Mouse (Mus musculus): ENCODE results near the gene Arrdc3. TPM values are rescaled to one million over a fixed set of nuclear protein-coding genes. Genes with fewer than 3 reads are reported as not detected.

Gene Arrdc3
- 69.6 and 76.3 TPM in 2 replicates for polyA plus RNA-seq (2012; rRNA removed)

- Histone ChIP-seq H3K4me1 (ENCODE audit: control insufficient read depth, insufficient read depth, low read length) (peaks cover 6% of the 10 kb centered on the region), H3K4me3 (ENCODE audit: control insufficient read depth, low read depth, low read length) (peak within 1 kb of the TSS; percentile 83), H3K36me3 (ENCODE audit: control insufficient read depth, insufficient read depth, low read length) (no peaks in the 10 kb centered on the region), H3K27me3 (ENCODE audit: control insufficient read depth, insufficient read depth, low read length) (no peaks in the 10 kb centered on the region), H3K27ac (ENCODE audit: control insufficient read depth, insufficient read depth, low read depth, low read length) (peak within 1 kb of the TSS; percentile 75)
- TF ChIP-seq POLR2A (IDR thresholded peaks at IDR 0.05; ENCODE audit: control insufficient read depth, low read depth, low read length) (peak; percentile 95), CTCF (IDR thresholded peaks at IDR 0.05; ENCODE audit: control insufficient read depth, insufficient read depth, insufficient replicate concordance, low read depth, low read length) (no peak)
These were observed at the start of gene Arrdc3 for GRCm38 (mm10) chr13:80883190-80883589. TSS of gene Arrdc3 (plus strand) at chr13:80883384.

DNA sequence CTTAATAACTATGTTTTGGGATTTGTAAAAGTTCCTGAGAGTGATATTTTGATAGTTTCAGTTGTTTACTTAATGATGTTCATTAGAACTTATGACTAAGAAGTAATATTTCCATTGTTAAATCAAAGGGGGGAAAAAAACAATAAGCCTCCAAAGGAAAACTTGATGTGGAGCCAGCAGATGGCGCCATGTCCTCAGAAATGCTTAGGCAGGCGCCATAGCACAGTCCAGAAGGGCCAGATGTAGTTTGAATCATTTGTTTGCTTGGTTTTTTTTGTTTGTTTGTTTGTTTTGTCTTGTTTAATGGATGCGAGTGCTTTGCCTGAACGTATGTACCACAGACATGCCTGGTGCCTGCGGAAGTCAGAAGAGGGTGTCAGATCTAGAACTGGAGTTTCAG lies 21.0 kb upstream of the Arrdc3 start:
- no peaks in the 10 kb centered on the region for H3K36me3 ChIP-seq (ENCODE audit: control insufficient read depth, insufficient read depth, low read length)
- no peak overlapping the region for H3K27ac ChIP-seq (ENCODE audit: control insufficient read depth, insufficient read depth, low read depth, low read length)
- H3K4me3 ChIP-seq (ENCODE audit: control insufficient read depth, low read depth, low read length): no peak overlapping the region
- no peak for TF ChIP-seq POLR2A (IDR thresholded peaks at IDR 0.05; ENCODE audit: control insufficient read depth, low read depth, low read length)
- TF ChIP-seq CTCF (IDR thresholded peaks at IDR 0.05; ENCODE audit: control insufficient read depth, insufficient read depth, insufficient replicate concordance, low read depth, low read length): peak; percentile 49; the same call in 1 of the 2 replicates
- no peaks in the 10 kb centered on the region for H3K4me1 ChIP-seq (ENCODE audit: control insufficient read depth, insufficient read depth, low read length)
- no peaks in the 10 kb centered on the region for H3K27me3 ChIP-seq (ENCODE audit: control insufficient read depth, insufficient read depth, low read length)

GRCm38 (mm10) chr13:80864195-80864594 lies 19.0 kb upstream of the Arrdc3 start:
- TF ChIP-seq POLR2A (IDR thresholded peaks at IDR 0.05; ENCODE audit: control insufficient read depth, low read depth, low read length) (no peak), CTCF (IDR thresholded peaks at IDR 0.05; ENCODE audit: control insufficient read depth, insufficient read depth, insufficient replicate concordance, low read depth, low read length) (no peak)

GRCm38 (mm10) chr13:80875126-80875525 lies 8.1 kb upstream of the Arrdc3 start:
- H3K4me1 ChIP-seq (ENCODE audit: control insufficient read depth, insufficient read depth, low read length): no peaks in the 10 kb centered on the region
- H3K27me3 ChIP-seq (ENCODE audit: control insufficient read depth, insufficient read depth, low read length): no peaks in the 10 kb centered on the region
- no peaks in the 10 kb centered on the region for H3K36me3 ChIP-seq (ENCODE audit: control insufficient read depth, insufficient read depth, low read length)
- no peak for TF ChIP-seq POLR2A (IDR thresholded peaks at IDR 0.05; ENCODE audit: control insufficient read depth, low read depth, low read length)
- H3K4me3 ChIP-seq (ENCODE audit: control insufficient read depth, low read depth, low read length): no peak overlapping the region
- H3K27ac ChIP-seq (ENCODE audit: control insufficient read depth, insufficient read depth, low read depth, low read length): no peak overlapping the region

More at GRCm38 (mm10) chr13:80864195-80864594, 19.0 kb upstream of the Arrdc3 start:
- no peak overlapping the region for H3K4me3 ChIP-seq (ENCODE audit: control insufficient read depth, low read depth, low read length)
- no peak overlapping the region for H3K27ac ChIP-seq (ENCODE audit: control insufficient read depth, insufficient read depth, low read depth, low read length)
- H3K36me3 ChIP-seq (ENCODE audit: control insufficient read depth, insufficient read depth, low read length): no peaks in the 10 kb centered on the region
- H3K27me3 ChIP-seq (ENCODE audit: control insufficient read depth, insufficient read depth, low read length): no peaks in the 10 kb centered on the region
- no peaks in the 10 kb centered on the region for H3K4me1 ChIP-seq (ENCODE audit: control insufficient read depth, insufficient read depth, low read length)

- no peak for TF ChIP-seq CTCF (IDR thresholded peaks at IDR 0.05; ENCODE audit: control insufficient read depth, insufficient read depth, insufficient replicate concordance, low read depth, low read length)
- TF ChIP-seq POLR2A (IDR thresholded peaks at IDR 0.05; ENCODE audit: control insufficient read depth, low read depth, low read length): no peak
These were observed 2.4 kb upstream of the Arrdc3 start for GRCm38 (mm10) chr13:80880756-80881155.

DNA sequence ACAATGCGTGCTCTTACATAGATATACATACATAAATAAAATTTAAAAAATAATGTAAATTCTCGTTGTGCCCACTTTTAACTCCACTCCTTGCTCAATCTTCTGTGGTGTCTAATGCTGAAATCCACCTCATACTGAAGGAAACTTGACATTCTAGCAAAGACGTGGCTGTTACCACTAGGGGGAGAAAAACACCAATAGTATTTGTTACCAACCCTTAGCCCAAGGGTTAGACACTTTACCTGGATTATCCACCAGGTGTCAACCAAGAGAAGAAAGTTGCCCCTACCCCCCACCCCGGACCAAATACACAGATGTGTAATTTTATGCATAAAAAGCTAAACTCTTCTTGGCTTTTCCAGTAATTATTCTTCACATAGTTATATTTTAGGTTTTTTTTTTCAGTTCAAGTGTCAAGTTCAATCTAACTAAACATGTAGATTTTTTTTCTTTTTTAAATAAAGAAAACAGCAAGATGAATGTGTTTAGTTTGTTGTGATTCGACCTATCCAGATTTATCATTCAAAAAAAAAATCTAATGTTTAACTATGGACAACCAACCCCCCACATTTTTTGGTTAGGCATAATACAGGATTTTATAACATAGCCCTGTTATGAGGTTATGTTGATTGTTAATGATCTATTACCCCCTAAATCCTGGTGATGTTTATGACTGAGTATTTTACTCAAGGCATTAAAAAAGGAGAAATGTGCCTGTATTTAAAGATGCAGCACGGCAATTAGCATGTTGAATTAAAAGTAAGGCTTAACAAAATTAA lies 1.3 kb upstream of the Arrdc3 start:
- H3K4me1 ChIP-seq (ENCODE audit: control insufficient read depth, insufficient read depth, low read length): peaks cover 6% of the 10 kb centered on the region
- H3K4me3 ChIP-seq (ENCODE audit: control insufficient read depth, low read depth, low read length): no peak overlapping the region
- no peaks in the 10 kb centered on the region for H3K27me3 ChIP-seq (ENCODE audit: control insufficient read depth, insufficient read depth, low read length)
- TF ChIP-seq POLR2A (IDR thresholded peaks at IDR 0.05; ENCODE audit: control insufficient read depth, low read depth, low read length) (no peak), CTCF (IDR thresholded peaks at IDR 0.05; ENCODE audit: control insufficient read depth, insufficient read depth, insufficient replicate concordance, low read depth, low read length) (no peak)
- H3K27ac ChIP-seq (ENCODE audit: control insufficient read depth, insufficient read depth, low read depth, low read length): no peak overlapping the region
- no peaks in the 10 kb centered on the region for H3K36me3 ChIP-seq (ENCODE audit: control insufficient read depth, insufficient read depth, low read length)

More at GRCm38 (mm10) chr13:80880756-80881155, 2.4 kb upstream of the Arrdc3 start:
- Histone ChIP-seq H3K36me3 (ENCODE audit: control insufficient read depth, insufficient read depth, low read length) (no peaks in the 10 kb centered on the region), H3K4me1 (ENCODE audit: control insufficient read depth, insufficient read depth, low read length) (peaks cover 4% of the 10 kb centered on the region), H3K27ac (ENCODE audit: control insufficient read depth, insufficient read depth, low read depth, low read length) (no peak overlapping the region), H3K4me3 (ENCODE audit: control insufficient read depth, low read depth, low read length) (no peak overlapping the region), H3K27me3 (ENCODE audit: control insufficient read depth, insufficient read depth, low read length) (no peaks in the 10 kb centered on the region)

DNA sequence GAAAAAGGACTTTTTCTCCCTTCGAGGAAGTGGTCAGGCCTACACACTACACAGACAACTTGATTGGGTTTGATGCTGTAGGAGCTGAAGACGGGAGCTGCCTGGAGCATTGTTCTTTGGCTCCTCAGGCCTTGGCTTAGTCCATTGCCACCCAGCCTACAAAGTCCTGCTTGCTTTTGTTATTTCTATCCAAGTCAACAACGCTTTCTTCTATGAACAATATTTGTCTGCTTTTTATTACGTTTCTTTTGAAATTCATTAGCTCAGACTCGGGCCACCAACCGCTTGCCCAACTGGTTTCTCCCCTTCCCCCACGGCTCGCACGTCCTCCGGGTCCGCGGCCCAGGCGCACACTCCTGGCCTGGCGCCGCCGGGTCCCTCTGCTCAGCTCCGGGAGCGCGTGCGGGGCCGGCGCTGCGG lies 458 bp upstream of the Arrdc3 start:
- Histone ChIP-seq H3K4me3 (ENCODE audit: control insufficient read depth, low read depth, low read length) (peak overlapping the region; percentile 83), H3K4me1 (ENCODE audit: control insufficient read depth, insufficient read depth, low read length) (peaks cover 6% of the 10 kb centered on the region), H3K27ac (ENCODE audit: control insufficient read depth, insufficient read depth, low read depth, low read length) (peak overlapping the region; percentile 75), H3K36me3 (ENCODE audit: control insufficient read depth, insufficient read depth, low read length) (no peaks in the 10 kb centered on the region), H3K27me3 (ENCODE audit: control insufficient read depth, insufficient read depth, low read length) (no peaks in the 10 kb centered on the region)
- TF ChIP-seq CTCF (IDR thresholded peaks at IDR 0.05; ENCODE audit: control insufficient read depth, insufficient read depth, insufficient replicate concordance, low read depth, low read length) (no peak), POLR2A (IDR thresholded peaks at IDR 0.05; ENCODE audit: control insufficient read depth, low read depth, low read length) (no peak)

Measured in testis, adult 2 months (tissue).